Mouse (Mus musculus): ENCODE measurements around the gene Ralgps1. TPM values are rescaled to one million over a fixed set of nuclear protein-coding genes. Genes with fewer than 3 reads are reported as not detected.
"Not testable (repeated sequence)": the region's sequence is repeated elsewhere in the genome, so short reads cannot be mapped to it uniquely, and the experiment has no call there.

Ralgps1 gene
- polyA plus RNA-seq, 1 experiment from 2014 or later, result 13.7 TPM

DNA sequence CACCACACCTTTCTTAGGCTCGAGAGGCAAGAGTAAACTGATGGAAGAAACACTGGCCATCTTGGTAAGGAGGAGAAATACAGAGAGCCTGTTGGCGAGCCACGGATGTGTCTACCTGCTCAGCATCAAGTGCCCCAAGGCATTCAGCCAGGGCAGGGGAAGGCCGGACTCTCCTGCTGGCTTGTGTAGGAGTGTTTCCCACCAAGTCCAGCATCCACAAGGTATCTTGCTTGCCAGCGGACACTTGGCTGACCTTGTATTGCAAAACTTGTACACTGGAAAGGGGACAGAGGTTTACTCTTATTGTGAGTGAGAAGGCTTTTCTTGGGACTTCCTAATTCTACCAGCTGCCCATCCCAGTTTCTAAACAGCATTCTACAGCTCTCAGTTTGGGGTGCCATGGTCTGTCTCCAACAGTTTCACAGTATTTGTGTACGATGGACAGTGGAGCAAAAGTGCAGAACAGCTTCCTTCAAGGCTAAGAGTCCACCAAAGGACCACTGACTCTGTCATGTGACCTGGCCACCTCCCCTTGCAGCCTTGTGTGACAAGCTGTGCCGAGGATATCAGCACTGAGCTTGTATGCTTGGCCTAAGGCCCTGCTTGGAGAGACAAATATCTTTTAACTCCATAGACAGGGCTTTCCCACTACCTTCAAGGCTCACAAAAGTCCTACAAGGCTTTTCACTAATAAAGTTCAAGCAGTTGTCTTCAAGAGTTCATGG is 236.4 kb downstream of the Ralgps1 start:
- ATAC-seq, result no peak
- POLR2A ChIA-PET, result no interaction called here
- no peaks in the 10 kb centered on the region for H3K27me3 ChIP-seq
- in situ Hi-C loops (cut with MboI; ENCODE audit: low pct_unique_long_range_greater_than_20kb), result no loop called here
- CTCF ChIA-PET, result no interaction called here
- no peak for DNase-seq (ENCODE audit: low read depth, low spot score)
- TF ChIP-seq CTCF (IDR thresholded peaks at IDR 0.05), result no peak

DNA sequence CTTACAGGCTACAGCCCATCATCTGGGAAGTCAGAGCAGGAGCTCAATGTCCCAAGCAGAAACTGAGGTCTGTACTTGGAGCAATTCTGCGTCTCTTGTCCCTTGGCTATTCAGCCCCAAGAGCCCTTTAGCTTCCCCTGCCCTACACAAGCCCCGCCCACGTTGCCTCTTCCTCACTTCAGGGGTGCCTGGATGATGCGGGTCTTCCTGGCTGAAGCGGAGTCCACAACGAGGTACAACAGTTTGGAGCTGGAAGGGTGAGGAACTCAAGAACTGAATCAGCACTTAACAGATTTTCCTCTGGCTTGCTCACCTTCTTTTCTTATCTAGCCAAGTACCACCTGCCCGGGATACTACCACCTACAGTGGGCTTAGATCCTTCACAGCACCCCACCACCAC is 239.0 kb downstream of the Ralgps1 start:
- ATAC-seq, result no peak
- H3K27me3 ChIP-seq, result no peaks in the 10 kb centered on the region
- no peak for DNase-seq (ENCODE audit: low read depth, low spot score)
- in situ Hi-C loops (cut with MboI; ENCODE audit: low pct_unique_long_range_greater_than_20kb), result no loop called here
- ChIA-PET POLR2A (no interaction called here), CTCF (interaction anchor here (0.9 to 2.0 kb wide), 3 partner anchors 11 to 108 kb away, joined by 4 to 5 read pairs (median 5); no protein-coding TSS in a partner anchor)
- TF ChIP-seq CTCF (IDR thresholded peaks at IDR 0.05), result no peak

DNA sequence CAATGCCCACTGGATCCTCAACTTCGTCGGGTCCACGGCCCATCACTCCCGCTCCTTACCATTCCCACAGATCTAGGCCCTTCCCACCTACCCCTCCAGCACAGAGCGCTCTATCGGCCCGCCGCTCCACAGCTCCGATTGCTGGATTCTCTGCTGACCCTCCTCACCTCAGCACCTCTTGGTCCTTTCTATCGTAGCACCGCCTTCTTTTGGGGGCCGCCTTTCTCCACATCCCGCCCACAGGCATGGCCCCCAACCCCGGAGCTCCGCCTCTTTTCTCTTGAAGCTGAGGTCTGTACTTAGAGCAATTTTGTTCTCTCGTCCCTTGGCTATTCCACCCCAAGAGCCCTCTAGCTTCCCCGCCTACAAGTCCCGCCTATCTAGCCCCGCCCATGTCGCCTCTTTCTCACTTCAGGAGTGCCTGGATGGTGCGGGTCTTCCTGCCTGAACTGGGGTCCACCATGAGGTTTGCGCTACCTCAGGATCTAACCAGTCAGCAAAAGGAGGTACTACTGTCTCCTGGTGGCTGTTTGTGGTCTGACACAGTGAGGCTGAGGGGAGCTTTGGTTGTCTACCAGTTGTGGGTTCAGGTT is 239.7 kb downstream of the Ralgps1 start, which contains the start of gene Garnl3:
Gene Garnl3, minus strand, starts transcription at position 155 of the 593 bp plus-strand sequence.
- ATAC-seq, result peak; percentile 14

DNA sequence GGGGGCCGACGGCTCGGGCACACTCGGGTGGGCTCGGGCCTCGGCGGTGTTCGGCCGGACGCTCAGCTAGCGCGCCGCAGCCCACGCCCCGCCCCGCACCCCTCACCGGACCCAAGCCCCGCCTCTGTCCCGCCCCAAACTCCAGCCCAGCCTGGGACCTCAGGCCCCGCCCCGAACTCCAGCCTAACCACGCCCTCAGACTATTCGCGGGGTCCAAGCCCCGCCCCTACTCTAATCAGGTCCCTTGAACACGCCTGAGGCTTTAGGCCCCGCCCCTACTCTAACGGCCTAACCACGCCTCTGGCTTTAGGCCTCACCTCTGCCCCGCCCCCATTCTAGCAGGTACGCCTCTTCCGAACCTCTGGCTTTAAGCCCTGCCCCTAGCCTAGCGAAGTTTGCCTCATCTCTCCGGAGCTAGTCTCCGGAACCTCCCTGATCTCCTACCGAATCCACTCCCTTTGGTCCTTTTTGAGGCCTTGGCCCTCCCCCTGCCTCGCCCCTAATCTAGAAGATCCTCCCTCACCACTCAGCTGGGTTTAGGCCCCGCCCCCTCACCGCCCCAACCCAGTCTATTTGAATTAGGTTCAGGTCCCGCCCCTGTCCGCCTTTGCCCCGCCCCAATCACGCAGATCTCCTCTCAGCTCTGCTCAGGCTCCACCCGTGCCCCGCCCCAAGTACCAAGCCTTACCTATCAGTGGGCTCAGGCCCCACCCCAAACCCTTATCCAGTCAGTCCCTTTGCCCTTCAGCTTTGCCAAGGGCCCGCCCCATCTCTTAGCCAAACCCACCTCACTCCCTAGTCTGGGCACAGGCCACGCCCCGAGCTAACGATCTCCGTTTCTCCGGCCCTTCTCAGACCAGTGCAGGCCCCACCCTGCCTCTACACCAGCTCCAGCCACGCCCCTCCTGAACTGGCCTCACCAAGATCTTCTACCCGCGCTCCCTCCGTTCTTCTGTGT is 240.5 kb downstream of the Ralgps1 start:
- CTCF ChIA-PET, result interaction anchor here (0.9 to 2.0 kb wide), 5 partner anchors 51 to 218 kb away, joined by 3 to 5 read pairs (median 3); no protein-coding TSS in a partner anchor
- in situ Hi-C loops (cut with MboI; ENCODE audit: low pct_unique_long_range_greater_than_20kb), result no loop called here
- ATAC-seq (peak; percentile 76), DNase-seq (ENCODE audit: low read depth, low spot score) (peak; percentile 90)
- no peaks in the 10 kb centered on the region for H3K27me3 ChIP-seq
- TF ChIP-seq CTCF (IDR thresholded peaks at IDR 0.05), result no peak
- POLR2A ChIA-PET, result no interaction called here

More for the DNA sequence above, 239.7 kb downstream of the Ralgps1 start, which contains the start of gene Garnl3:
- DNase-seq (ENCODE audit: low read depth, low spot score), result peak; percentile 3
- ChIA-PET POLR2A (no interaction called here), CTCF (interaction anchor here (0.9 to 2.0 kb wide), 6 partner anchors 12 to 218 kb away, joined by 3 to 5 read pairs (median 4); no protein-coding TSS in a partner anchor)
- no peaks in the 10 kb centered on the region for H3K27me3 ChIP-seq
- TF ChIP-seq CTCF (IDR thresholded peaks at IDR 0.05), result no peak
- in situ Hi-C loops (cut with MboI; ENCODE audit: low pct_unique_long_range_greater_than_20kb), result no loop called here

DNA sequence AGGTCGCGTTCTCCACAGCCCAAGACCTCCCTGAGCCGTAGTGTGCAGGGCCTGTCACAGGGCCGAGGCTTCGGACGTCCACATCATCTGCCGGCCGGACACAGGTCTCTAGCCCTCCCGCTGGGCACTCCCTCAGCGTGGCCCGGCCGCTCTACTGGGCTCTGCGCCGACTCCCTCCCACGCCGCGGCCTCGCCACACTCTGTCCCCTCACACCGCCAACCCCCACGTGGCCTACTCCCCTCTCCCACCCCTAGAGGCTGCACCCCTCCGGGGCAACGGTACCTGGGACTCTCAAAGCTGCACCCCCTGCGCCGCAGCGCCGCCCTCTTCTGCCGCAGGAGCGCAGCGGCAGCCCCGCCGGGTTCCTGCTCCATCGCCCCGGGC is 241.2 kb downstream of the Ralgps1 start:
- no peak for ATAC-seq
- CTCF ChIA-PET, result no interaction called here

DNA sequence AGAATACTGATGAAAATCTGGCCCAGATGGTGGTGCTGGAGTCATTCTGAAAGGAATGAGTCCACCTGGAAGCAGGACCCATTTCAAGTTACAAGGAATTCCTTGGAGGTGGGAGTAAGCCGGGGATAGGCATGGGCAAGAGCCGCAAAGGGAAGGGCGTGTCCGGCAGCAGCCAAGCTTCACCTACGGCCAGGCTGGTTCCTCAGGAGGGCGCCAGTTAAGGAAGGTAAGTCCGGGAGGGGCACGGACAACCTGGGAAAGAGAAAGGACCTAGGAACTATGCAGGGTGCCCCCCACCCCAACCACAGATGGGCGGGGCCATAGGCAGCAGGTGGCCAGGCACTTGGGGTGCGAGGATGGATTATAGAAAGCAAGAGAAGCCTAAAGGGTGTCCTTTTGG is 241.6 kb downstream of the Ralgps1 start:
- ATAC-seq (no peak), DNase-seq (ENCODE audit: low read depth, low spot score) (no peak)
- no peak for TF ChIP-seq CTCF (IDR thresholded peaks at IDR 0.05)
- no peaks in the 10 kb centered on the region for H3K27me3 ChIP-seq
- ChIA-PET POLR2A (no interaction called here), CTCF (no interaction called here)
- in situ Hi-C loops (cut with MboI; ENCODE audit: low pct_unique_long_range_greater_than_20kb), result loop anchor here (5.0 kb wide), 1 partner anchor 102 kb away; no protein-coding TSS in a partner anchor

More for the DNA sequence above, 241.2 kb downstream of the Ralgps1 start:
- no peak for TF ChIP-seq CTCF (IDR thresholded peaks at IDR 0.05)
- POLR2A ChIA-PET, result no interaction called here
- in situ Hi-C loops (cut with MboI; ENCODE audit: low pct_unique_long_range_greater_than_20kb), result no loop called here
- no peaks in the 10 kb centered on the region for H3K27me3 ChIP-seq
- DNase-seq (ENCODE audit: low read depth, low spot score), result peak; percentile 2

DNA sequence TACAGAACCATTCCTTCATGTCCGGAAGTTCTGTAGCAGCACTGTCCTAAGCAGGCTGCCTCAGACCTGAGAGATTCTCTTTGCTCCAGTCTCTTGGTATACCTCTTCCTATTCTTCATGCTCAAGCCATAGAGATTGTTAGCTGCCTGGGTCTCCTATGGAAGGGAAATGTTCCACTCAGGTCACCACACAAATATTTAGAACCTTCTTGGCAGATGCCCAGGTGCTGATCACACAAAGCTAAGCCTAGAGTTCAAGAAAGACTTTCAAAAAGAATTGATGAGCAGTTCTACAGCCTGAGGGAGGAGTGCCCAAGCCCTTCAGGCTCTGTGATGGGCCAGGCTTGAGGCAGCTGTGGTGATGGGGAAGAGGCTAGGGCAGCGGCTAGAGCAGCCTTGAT is 242.3 kb downstream of the Ralgps1 start:
- ATAC-seq (no peak), DNase-seq (ENCODE audit: low read depth, low spot score) (no peak)
- CTCF ChIA-PET, result no interaction called here
- no peaks in the 10 kb centered on the region for H3K27me3 ChIP-seq
- TF ChIP-seq CTCF (IDR thresholded peaks at IDR 0.05), result no peak
- in situ Hi-C loops (cut with MboI; ENCODE audit: low pct_unique_long_range_greater_than_20kb), result loop anchor here (5.0 kb wide), 1 partner anchor 102 kb away; no protein-coding TSS in a partner anchor
- POLR2A ChIA-PET, result no interaction called here

DNA sequence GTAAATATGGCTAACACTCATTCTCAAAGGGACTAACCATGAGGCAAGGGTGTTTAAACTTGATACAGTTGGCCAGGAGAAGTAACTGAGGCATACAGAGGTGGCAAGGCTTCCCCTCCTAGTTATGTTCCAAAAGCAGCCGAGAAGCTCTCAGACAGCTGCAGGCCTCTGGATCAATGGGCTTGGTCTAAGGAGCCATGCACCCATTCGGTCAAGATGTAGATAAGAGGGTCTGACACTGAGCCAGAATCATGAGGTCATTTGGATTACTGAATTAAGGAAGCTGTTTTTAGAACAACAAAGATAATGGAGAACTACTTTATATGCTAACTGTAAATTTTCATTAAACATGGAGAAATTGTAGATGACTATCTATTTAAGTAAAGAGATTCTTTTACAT is 244.0 kb downstream of the Ralgps1 start:
- in situ Hi-C loops (cut with MboI; ENCODE audit: low pct_unique_long_range_greater_than_20kb), result loop anchor here (5.0 kb wide), 1 partner anchor 100 kb away; no protein-coding TSS in a partner anchor
- CTCF ChIA-PET, result no interaction called here
- no peak for DNase-seq (ENCODE audit: low read depth, low spot score)
- H3K27me3 ChIP-seq, result no peaks in the 10 kb centered on the region
- ATAC-seq, result no peak
- no peak for TF ChIP-seq CTCF (IDR thresholded peaks at IDR 0.05)
- POLR2A ChIA-PET, result no interaction called here

DNA sequence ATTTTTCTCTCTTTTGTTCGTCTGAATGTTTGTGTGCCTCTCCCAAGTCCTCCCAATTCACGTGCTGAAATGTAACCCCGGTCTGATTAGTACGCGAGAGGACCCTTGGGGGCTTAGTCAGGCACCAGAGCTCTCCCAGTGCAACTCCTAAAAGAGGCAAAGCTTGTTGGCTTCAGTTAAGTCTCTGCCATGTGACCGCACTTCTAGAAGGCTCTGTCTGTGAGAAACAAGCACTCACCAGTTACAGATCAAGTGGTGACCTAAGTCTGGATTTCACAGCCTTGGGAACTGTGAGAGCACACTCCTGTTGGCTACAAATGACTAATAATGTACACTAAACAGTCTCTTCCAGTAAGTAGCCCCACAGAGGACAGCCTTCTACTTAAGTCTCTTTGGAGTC is 248.4 kb downstream of the Ralgps1 start:
- ATAC-seq, result no peak
- no peak for DNase-seq (ENCODE audit: low read depth, low spot score)
- H3K27me3 ChIP-seq, result no peaks in the 10 kb centered on the region
- CTCF ChIA-PET, result no interaction called here
- POLR2A ChIA-PET, result no interaction called here
- in situ Hi-C loops (cut with MboI; ENCODE audit: low pct_unique_long_range_greater_than_20kb), result no loop called here
- no peak for TF ChIP-seq CTCF (IDR thresholded peaks at IDR 0.05)

DNA sequence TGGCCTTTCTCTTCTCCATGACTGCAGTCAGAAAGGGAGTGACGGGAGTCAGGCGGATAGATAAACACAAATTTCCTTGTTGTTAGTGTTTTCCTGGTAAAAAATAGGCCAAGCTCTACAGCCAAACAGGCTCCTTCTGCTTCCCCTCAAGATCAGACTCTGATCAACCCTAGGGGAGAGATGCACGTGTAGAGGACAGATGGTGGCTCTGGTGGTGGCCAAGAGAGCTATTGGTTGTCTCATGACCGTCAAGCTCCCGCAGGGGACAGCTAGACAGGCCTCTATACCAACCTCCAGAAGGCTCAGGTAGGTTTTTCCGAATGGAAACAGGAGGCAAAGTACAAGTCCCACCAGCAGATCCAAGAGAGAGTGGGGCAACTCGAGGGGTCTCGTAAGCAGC is 270.8 kb downstream of the Ralgps1 start:
- H3K27me3 ChIP-seq, result no peaks in the 10 kb centered on the region

DNA sequence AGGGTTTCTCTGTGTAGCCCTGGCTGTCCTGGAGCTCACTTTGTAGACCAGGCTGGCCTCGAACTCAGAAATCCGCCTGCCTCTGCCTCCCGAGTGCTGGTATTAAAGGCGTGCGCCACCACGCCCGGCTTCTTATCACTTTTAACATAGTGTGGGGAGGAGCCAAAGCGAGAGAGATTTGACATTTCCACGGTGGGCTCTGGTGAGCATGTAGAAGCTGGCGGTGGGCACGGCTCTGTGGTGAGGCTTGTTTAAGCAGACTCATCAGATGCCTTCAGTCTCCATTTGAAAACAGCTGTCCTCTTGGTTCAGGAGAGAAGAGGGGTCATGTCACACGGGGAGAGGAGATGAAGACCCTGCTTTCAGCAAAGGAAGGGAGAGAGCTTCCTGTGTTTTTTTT is 274.0 kb downstream of the Ralgps1 start:
- in situ Hi-C loops (cut with MboI; ENCODE audit: low pct_unique_long_range_greater_than_20kb); ATAC-seq: not testable (repeated sequence)

More for the DNA sequence above, 270.8 kb downstream of the Ralgps1 start:
- TF ChIP-seq CTCF (IDR thresholded peaks at IDR 0.05), result no peak
- ChIA-PET POLR2A (no interaction called here), CTCF (no interaction called here)
- in situ Hi-C loops (cut with MboI; ENCODE audit: low pct_unique_long_range_greater_than_20kb), result no loop called here
- DNase-seq (ENCODE audit: low read depth, low spot score) (no peak), ATAC-seq (no peak)

More for the DNA sequence above, 274.0 kb downstream of the Ralgps1 start:
- CTCF ChIA-PET; H3K27me3 ChIP-seq; POLR2A ChIA-PET; DNase-seq (ENCODE audit: low read depth, low spot score): not testable (repeated sequence)
